Mouse (Mus musculus) brain, adult 2 months (tissue): ENCODE results near the gene Tbca.

ENCODE experiments used
- DNase-seq: peaks from one replicate; pipeline ENCODE4 v3.0.0; 2011; ENCODE audit warnings: low read depth, low spot score

Tbca gene

DNA sequence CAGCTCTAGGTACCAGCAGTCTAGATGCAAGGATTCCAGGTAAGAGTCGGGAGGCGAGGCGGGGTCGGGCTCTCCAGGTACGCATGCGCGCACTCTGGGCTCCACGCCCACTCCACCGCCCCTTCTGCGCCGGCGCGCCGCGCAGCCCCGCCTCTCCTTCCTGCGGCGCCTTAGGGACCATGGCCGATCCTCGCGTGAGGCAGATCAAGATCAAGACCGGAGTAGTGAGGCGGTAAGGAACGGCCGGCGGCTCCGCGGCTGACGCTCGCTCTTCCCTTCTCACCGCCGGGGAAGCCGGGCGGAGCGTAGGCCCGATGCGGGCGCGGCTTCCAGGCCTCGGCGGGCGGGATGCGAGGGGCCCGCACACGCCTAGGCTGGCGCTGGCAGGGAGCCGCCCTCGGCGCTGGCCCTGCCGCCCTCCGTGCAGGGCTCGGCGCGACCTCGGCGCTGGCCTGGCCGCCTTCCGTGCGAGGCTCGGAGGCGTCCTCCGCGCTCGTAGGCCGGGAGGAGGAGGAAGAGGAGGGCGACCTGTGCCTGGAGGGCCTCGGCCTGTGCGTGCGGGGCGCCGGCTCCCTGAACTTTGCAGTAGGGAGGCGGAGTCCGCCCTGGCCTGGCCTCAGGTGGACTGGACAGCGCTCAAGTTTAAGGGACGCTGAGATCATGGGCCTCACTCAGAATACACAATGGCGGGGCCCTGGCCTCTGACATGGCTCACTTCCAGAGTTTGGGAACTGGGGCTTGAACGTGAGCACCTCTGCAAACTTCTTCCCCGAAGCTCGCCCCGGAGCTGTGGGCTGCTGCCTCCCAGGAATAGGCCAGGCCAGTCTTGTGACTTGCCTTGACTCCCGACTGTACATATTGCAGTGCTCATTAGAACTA lies at the start of gene Tbca:
Gene Tbca (plus strand): TSS at position 140 of the 879 bp plus-strand sequence.
- DNase-seq, result peak; percentile 93

DNA sequence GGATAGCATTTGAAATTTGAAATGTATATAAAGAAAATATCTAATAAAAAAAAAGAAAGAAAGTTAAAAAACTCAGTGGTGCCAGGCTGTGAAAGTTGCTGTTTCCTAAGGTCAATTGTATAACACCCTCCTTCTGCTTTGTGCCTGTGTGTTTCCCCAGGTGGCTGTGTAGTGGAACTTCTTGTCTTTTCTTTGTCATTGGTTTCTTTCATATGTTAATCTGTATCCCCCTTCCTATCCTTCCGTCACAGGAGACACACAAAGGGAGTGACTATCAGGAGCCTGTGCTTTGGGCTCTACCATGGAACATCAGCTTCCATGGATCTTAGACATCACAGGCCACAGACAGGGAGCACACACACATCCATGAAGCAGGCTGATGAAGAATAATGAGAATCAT lies 43.5 kb upstream of the Tbca start:
- no peak for DNase-seq

DNA sequence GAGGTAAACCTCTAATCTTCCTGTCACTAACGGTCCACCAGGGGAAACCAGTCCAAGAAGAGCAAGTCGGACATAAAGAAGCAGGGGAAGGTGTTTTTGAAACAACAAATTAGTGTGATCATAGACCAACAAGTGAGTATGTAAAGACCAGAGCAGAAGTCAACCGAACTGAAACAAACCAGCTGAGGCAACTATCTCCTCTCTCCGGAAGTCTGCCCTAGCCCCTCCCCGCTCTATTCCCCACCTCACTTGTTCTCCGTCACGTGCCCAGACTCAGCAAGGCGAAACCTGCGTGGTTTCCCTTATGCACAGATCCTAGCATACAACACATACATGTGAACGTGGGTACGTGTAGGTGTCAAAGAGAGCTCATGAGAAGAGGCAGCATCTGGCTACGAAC lies 22.9 kb upstream of the Tbca start:
- DNase-seq, result no peak

DNA sequence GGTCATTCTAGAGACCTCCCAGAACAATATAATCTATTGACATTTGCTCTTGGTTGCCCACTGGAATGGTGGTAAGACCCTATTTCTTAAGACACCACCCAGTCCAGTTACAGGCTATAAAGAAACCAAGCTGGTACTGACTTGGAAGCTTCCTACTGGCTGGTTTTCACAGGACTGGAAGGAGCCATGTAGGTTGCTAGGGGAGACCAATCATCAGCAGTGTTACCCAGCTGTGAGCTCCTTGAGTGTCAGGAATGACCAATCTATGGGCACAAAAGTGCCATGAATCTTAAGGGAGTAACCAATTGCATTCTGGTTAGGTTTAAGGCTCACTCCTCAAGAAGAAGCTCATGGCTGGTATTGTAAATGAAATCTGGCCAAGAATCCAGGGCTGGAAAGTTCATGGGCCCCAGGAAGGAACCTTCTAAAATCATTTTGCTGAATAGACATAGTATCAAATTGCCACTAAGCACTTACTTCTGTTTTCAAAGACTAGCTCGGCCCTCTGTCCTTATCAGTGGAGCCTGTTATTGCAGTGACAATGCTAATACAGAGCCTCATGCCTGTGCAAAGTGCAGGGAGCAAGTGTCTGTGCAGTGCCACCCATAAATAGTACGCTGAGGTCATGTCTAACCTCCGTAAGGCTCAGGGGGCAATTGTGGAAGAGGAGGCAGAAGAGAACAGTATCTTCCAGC lies 20.1 kb upstream of the Tbca start:
- no peak for DNase-seq

DNA sequence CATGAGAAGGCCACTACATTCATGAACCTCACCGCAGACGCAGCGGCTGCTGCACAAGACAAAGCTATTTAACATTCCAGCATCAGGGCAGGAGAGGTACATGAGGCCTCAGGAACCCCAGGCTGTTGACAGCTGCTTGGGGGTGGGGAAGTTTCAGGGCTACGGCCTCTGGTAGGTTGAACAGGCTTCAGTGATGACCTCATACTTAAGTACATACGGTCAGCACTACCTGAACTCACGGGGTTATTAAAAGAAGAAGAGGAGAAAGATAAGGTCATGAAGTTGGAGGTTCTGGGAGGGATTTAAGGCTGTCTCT lies 19.6 kb upstream of the Tbca start:
- no peak for DNase-seq

DNA sequence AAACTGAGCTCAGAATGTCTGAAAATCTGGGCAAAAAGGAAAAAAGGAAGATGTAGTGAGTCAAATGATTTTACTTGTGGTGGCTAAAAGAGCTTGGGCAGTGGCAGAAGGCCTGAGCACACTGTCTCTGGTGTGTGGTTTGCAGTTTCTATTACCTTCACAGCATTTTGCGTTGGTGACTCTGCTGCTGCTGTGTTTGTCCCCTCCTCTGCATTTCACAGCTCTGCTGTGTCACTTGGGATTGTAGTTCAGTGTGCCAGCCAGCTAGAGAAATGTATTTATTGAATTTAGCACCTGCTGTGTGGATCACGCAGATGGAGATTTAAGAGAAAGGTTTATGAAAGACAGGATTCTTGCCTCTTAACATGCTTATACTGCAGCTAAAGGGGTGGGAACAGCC lies 1.8 kb upstream of the Tbca start:
- DNase-seq, result peak; percentile 67

DNA sequence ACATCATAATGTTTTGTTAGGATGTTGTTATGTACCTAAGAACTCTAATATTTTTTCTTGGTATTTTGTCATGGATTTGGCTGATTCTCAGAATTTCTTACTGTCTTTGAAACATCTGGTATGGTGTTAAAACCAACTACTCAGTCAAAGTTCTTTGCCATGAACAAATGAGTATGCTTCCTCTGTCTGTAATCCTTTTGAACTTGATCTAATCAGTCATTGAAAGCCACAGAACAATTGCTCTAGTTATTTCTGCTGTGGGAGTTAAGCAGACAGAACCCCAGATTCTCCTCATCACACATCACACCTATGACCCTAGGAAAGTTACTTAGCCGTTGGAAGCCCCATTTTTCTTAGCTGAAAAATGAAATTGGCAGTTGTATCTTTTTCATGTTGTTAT lies 6.0 kb downstream of the Tbca start:
- DNase-seq, result no peak

DNA sequence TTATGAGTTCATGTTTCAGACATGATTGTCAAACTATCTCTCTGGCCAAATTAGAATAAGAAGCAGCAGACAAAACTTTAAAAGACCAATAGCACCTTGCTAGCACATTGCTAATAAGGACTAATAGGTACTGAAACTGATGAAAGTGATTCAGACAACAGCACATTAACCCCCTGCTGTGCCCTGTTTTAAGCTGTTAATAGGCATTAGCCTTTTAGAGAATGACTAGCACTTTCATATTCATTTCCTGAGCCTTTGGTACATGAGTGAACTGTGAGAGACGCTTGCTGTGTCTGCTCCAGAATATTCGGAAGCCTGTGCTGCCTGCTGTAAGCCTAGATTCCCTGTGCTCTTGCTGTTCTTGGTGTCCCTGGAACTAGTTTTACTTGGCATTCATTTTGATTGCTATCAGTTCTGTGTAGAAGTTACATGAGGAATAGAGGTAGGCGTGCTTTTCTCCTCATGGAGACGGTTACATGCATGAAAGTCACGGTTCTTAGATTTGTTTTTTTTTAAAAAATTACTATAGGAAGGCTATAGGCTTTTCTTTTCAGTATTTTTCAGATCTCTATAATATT lies 14.9 kb downstream of the Tbca start:
- no peak for DNase-seq

DNA sequence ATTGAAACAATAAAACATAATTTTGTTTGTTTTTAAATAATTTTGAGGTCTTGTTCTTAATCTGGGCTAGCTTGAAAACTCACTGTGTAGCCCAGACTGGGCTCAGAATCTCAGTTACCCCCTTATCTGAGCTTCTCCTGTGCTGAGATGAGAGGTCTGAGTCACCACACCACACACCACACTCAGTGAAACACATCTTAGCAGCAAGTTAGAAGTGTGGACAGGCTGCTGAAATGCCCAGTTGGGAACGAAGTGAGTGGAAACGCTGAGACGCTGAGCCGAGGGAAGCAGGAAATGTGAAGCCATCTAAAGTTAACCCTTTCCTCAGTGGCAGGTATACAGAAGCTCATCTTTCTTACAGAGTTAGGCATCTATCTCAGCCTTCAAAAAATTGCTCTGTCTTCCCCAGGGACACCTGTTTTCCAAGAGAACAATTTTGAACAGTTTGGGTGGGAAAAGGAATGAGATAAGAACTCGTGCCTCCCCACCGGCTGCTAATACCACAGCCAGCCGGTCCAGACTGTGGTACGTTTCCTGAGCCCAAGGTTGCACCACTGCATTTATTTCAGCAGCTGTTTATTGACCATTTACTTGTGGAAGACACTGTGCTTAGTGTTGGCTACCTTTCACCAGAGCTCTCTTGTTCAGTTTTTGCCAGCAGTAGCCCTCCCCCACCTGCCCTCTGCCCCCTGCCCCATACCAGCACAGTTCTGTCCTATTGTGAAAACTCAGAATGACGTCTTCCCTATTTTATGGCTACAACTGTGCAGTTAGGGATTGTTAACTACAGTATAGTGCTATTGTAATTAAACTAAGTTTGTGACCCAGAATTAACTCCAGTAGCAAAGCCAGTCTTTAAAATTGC lies 17.8 kb downstream of the Tbca start:
- DNase-seq, result no peak

DNA sequence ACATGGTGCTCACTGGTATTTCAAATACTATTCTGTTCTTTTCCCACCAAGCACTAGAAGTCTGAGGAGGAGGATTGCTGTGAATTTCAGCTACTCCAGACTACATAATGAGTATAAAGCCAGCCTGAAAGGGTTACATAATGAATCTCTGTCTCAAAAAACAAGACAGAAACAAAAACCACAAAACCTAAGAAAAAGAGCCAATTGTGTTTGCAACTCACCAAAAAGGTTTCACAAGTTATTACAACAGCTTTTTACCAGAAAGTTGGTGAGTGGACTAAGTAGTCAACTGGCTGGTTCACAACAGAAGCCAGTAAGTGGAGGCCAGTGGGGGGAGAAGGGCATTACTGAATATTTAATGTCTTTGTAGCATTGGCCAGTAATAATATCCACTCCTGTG lies 19.9 kb downstream of the Tbca start:
- peak; percentile 58 for DNase-seq

DNA sequence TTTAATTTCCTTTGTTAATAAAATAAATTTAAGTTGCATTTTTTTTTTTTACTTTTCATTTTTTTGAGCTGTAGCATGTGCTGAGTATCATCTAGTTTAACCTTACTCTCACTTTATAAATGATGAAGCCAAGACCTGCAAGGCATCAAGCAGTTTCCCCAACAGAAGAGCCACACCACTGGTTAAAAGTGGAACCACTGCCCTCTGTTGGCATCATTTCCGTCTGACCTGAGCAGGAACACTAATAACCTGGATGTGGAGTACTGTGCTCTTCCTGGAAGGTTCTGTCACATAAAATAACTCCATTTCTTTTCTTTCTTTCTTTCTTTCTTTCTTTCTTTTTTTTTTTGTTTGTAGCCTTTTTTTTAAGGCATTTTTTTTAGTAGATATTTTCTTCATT lies 21.0 kb downstream of the Tbca start:
- no peak for DNase-seq

DNA sequence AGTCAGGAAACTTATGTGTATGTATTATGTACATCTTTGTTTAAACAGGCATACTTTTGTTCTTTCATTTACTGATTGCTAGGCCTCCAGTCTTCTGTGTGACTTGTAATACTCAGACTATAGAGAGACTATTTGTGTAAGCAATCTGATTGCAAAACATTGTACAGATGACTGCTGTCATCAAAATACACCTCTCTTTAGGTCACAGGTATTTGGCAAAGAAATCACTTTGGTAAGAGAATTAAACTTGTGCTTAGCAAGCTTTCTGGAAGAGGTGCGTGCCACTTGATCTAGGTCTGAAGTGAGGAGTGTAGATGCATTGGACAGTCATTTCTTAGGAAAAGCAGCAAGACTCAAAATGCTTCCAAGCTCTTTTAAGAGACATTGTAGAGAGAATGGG lies 22.7 kb downstream of the Tbca start:
- DNase-seq, result no peak

DNA sequence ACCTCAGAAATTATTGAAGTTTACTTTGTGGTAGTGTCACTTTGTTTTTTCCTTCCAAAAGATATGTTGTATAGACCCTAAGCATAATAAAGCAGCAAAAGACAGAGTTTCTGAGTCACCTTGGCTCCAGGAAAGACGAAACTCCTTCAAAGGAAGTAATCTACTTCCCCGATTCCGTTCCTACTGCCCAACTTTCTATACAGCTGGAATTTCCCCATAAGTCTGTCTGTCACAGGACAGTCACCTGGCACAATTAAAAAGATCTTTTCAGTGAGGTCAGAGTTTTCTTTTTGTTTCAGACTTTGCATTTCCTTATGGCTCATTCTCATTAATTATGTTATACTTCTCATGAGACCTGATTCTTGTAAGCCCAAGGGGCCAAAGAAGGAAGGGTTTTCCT lies 25.1 kb downstream of the Tbca start:
- no peak for DNase-seq

DNA sequence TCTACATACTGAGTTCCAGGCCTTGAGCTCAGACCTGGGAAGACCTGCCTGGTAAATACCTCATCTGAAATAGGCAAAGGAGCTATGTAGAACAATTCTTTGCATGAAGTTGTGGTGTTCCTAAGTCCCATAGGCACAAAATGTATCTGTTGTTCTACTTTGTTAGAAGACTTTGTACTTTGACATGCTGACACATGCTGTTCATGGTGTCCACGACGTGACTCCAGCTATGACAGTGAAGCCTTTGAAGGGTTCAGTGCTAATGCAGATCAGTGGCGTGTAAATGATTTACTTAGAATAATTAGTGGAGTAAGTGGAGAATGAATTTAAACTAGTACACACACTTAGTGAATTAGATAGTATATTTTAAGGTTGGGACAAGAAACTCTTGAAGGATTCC lies 31.8 kb downstream of the Tbca start:
- DNase-seq, result no peak

DNA sequence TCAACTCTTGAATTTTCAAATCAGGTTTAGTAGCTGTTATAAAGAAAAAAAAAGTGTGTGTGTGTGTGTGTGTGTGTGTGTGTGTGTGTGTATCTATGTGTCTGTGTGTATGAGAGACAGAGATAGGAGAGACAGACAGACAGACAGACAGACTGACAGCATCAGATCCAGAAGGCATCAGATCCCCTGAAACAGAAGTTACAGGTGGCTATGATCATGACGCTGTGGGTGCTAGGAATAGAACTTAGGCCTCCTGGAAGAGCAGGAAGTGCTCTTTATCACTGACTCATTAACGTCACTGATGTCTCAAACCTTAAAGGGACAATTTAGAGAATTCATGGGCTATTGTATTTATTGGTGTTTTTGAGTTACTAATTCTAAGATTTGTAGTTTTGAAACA lies 32.2 kb downstream of the Tbca start:
- no peak for DNase-seq

DNA sequence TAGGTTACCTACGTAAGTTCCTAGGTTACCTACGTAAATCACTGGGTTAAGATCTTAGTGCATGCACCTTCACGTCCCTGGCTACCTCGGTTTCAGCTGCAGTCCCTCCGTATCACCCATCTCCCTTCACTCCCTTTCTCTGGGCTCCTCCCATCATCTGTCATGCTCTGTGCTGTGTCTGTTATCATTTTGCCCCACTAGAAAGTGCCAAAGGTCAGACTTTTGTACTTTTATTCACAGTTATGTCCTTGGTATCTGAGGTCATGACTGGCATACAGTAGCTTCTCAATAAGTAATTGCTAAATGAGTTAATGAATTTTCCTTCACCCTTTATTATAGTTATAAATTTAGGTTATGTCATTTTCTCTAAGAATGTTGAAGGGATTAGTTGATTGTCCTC lies 37.7 kb downstream of the Tbca start:
- no peak for DNase-seq

DNA sequence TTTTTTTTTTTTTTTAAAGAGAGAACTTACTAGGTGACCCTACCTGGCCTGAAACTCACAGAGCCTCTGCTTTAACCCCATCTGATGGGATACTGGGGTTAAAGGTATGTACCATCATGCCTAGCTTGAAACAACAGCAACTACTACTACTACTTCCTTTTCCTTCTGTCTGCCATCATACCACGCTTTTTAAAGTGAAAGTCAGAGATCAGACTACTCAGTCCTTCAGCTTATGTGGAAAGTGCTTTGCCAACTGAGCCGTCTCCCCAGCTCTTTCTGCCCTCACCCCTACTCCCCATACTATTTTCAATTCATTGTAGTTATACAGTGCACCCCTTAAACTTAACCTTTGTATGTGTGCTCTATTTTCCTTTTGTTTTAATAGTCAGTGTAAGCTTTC lies 38.3 kb downstream of the Tbca start:
- DNase-seq, result no peak

DNA sequence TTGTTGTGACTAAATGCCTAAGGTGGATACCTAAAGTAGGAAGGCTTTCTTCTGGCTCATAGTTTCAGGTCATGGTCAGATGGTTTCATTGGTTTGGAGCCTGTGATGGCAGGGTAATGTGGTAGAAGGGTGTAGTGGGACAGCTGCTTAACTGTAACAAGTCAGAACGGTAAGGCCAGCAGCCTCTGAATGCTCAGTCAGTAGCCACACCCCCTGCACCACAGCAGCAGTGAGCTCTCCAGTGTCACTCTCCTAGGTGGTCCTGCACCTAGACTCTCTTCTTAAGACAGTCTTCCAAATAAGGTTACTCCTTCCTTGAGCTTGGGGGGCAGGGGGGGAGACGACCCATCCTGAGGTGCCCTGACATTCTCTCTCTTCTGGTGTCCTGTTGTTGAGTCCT lies 39.1 kb downstream of the Tbca start:
- no peak for DNase-seq

DNA sequence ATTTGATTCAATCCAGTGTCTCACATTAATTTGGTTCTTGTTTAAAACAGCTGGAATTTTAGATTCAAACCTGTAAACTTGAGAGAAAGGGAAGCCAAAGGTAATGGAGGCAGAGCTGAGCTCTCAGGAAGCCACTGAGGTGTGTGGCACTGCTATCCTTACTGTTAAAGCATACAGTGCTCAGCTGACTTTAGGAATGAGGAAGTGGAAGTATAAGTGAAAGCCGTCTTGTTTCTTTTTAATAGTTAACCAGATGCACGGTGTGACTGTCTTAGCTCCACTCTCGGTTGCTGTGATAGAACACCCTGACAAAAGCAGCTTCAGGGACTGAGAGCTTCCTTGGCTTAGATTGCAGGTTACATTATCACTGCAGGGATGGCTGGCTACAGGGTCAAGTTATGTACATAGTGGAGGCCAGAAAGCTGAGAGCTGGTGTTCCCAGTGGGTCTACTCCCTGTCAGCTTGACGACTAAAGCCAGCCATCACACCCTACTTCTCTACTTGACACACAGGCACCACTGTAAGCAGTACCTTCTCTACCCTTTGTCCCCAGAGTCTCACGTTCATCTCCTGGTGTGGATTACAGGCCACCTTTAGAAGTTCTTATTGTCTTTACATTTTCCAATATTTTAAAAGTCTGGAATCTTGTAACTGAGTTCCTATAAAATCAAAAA lies 49.5 kb downstream of the Tbca start:
- DNase-seq, result no peak

DNA sequence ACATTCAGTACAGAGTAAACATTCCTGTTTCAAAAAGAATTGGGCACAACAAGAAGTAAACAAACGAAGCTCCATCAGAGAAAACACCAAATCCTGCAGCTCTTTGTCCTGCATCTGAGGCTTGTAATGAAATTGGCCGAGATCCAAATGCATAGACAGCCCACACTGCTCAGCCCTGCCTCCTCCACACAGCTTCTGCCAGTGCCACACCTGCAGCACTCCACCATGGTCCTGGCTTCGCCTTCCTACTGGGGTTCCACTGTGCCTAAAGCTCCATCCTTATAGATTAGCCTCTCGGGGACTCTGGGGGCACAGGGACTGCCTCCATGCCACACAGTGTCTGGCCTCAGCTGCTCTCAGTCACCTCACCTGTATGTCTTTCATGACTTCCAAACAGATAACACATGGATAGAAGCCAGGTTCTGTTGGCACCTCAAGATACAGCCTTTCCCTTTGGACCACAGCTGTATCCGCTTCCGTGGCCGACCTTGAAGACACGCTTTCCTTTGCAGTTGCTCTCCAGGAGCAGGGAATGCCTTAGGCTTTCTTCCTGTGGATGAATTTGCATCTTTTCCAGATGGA lies 50.1 kb downstream of the Tbca start:
- DNase-seq, result peak; percentile 51

DNA sequence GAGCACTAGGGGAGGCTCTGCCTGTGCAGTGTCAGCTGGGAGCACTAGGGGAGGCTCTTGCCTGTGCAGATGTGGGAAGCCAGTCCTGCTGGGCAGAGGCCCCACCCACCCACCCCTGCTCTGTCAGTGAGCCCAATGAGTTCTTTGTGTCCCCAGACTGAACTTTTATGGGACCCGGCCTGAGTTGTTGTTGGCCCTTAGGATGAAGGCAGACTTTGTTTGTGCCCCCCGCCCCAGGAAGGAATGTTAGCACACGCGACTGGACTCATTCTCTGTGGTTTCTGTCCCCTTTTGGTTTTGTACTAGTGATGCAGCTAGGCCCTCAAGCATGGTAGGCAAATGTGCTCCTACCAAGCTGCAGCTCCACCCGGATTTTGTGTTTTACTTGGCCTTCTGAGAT lies 54.5 kb downstream of the Tbca start:
- DNase-seq, result no peak
